Mouse (Mus musculus): ENCODE measurements around the gene Rfx4.

Rfx4 gene

GRCm38 (mm10) chr10:84954236-84954635 is 198.4 kb downstream of the Rfx4 start:
- DNase-seq (ENCODE audit: extremely low read depth, low read depth): no peak
